Mouse (Mus musculus) ES-CJ7 (cell line): ENCODE results near the gene Sort1.
A peak's percentile ranks its signal among the peaks of the same experiment; 100 is the strongest.

Experiments
- DNase-seq: peaks from one replicate; pipeline ENCODE4 v3.0.0; 2011; ENCODE audit warnings: low read depth, low spot score

Sort1 gene

GRCm38 (mm10) chr3:108295379-108296219 lies 11.7 kb downstream of the Sort1 start:
- DNase-seq = peak; percentile 28

- peak; percentile 42 for DNase-seq
These were observed 12.6 kb downstream of the Sort1 start for GRCm38 (mm10) chr3:108296220-108297049.

- DNase-seq = no peak
These were observed 13.2 kb downstream of the Sort1 start for GRCm38 (mm10) chr3:108297050-108297419.

- no peak for DNase-seq
These were observed 14.0 kb downstream of the Sort1 start for GRCm38 (mm10) chr3:108297603-108298553.

GRCm38 (mm10) chr3:108300455-108301030 lies 16.7 kb downstream of the Sort1 start:
- DNase-seq = no peak

GRCm38 (mm10) chr3:108303683-108304082 lies 19.8 kb downstream of the Sort1 start:
- DNase-seq = peak; percentile 53

GRCm38 (mm10) chr3:108304747-108305146 lies 20.9 kb downstream of the Sort1 start:
- DNase-seq = no peak

GRCm38 (mm10) chr3:108306387-108306786 lies 22.5 kb downstream of the Sort1 start:
- no peak for DNase-seq

GRCm38 (mm10) chr3:108307485-108307884 lies 23.6 kb downstream of the Sort1 start:
- no peak for DNase-seq

- DNase-seq = no peak
These were observed 27.0 kb downstream of the Sort1 start for GRCm38 (mm10) chr3:108310921-108311341.

GRCm38 (mm10) chr3:108311688-108312087 lies 27.8 kb downstream of the Sort1 start:
- no peak for DNase-seq

GRCm38 (mm10) chr3:108312414-108312813 lies 28.5 kb downstream of the Sort1 start:
- no peak for DNase-seq

- no peak for DNase-seq
These were observed 29.3 kb downstream of the Sort1 start for GRCm38 (mm10) chr3:108313138-108313537.

GRCm38 (mm10) chr3:108314038-108314675 lies 30.3 kb downstream of the Sort1 start:
- no peak for DNase-seq

- DNase-seq = no peak
These were observed 34.6 kb downstream of the Sort1 start for GRCm38 (mm10) chr3:108318517-108318916.

GRCm38 (mm10) chr3:108321671-108322070 lies 37.8 kb downstream of the Sort1 start:
- DNase-seq = no peak

- no peak for DNase-seq
These were observed 38.3 kb downstream of the Sort1 start for GRCm38 (mm10) chr3:108322136-108322535.

GRCm38 (mm10) chr3:108322962-108323361 lies 39.1 kb downstream of the Sort1 start:
- no peak for DNase-seq

- DNase-seq = no peak
These were observed 41.0 kb downstream of the Sort1 start for GRCm38 (mm10) chr3:108324837-108325236.

- DNase-seq = no peak
These were observed 41.6 kb downstream of the Sort1 start for GRCm38 (mm10) chr3:108325521-108325920.

- DNase-seq = no peak
These were observed 43.4 kb downstream of the Sort1 start for GRCm38 (mm10) chr3:108327275-108327674.
